Mouse (Mus musculus) testis, adult 2 months (tissue): ENCODE data around the gene Msn.

Experiments used
- CTCF ChIP-seq: fragments of 200-500 bp; IDR thresholded peaks from 2 replicates; pipeline ENCODE4 v1.5.1; 2012; ENCODE audit warnings: low read depth, mild to moderate bottlenecking, inconsistent platforms, low read length, moderate library complexity; ENCODE audit not compliant: control insufficient read depth, insufficient read depth, insufficient replicate concordance
- POLR2A ChIP-seq: fragments of 200-500 bp; IDR thresholded peaks from 2 replicates; pipeline ENCODE4 v1.6.1; 2012; ENCODE audit warnings: low read depth, mild to moderate bottlenecking, inconsistent platforms, low read length, moderate library complexity; ENCODE audit not compliant: control insufficient read depth

DNA sequence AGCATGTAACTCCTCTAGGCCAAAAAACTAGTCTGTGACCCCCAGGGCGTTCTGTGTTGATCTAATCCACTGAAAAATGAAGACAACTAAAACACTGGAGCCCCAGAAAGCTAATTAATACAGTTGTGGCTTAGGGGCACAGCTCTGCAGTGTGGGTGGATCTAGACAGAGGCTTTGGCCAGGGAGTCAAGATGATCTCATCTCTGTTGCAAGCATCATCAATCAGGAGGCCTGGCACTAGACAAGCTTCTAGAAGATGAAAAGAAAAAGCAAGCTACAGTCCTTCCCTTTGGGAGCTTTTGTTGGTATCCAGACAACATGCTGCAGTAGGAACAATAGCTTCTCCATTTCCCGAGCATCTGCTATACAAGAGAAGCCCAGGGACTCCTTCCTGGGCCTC lies 9.6 kb upstream of the Msn start:
- TF ChIP-seq CTCF (no peak), POLR2A (no peak)
